ENCODE assay signal across 9 mouse cellular contexts in the genomic region with DNA sequence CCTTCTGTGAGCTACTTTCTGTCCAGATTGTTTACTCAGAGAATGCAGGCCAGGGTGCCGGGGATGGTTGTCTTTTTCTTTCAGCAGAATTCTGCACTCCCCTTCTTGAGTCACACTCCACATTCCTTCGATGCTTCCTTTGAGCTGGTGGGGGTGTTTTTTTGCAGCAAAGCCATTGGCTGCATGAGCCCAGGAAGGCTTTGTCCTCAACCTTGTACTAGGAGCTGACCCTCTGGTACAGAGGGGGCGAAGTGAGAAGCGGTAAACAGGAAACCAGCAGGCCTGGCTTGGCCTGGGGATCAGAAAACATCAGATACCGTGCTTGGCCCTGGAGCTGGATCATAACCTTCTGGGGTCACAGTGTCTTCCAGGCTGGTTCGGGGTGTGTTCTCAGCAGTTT.
DNase-seq lines count a peak whose midpoint lies in the region; ATAC-seq and TF ChIP-seq lines count a peak whose summit lies in the region.
"Had no signal": no experiment of that assay in that cellular context is flagged by ENCODE, and none has a peak within 500 bp of the region (broad histone marks: within the 10 kb centered on the region; RNA-seq: fewer than 3 reads in every experiment).

No protein-coding gene starts in this region.

- 25% methylated on average over 6 of the region's 6 CpGs for WGBS in lung, adult 2 months

- TF ChIP-seq CTCF in lung, adult 2 months (IDR thresholded peaks at IDR 0.05; ENCODE audit: insufficient read depth, low read length): no peak

- no peak for ATAC-seq in frontal cortex, adult (ENCODE audit: low TSS enrichment)

- no peak overlapping the region for H3K4me3 ChIP-seq in lung, adult 2 months (replicated peaks; ENCODE audit: extremely low read depth, low read depth, low read length)

- no peak for TF ChIP-seq POLR2A in lung, adult 2 months (IDR thresholded peaks at IDR 0.05; ENCODE audit: borderline replicate concordance, extremely low read depth, low read depth, low read length)

- DNase-seq in adrenal gland, adult 8-10 months: peak; percentile 27
- no peak for DNase-seq in adrenal gland, adult 18-20 months (ENCODE audit: low spot score in 2 of 2)
- DNase-seq in ovary, adult 18-20 months (ENCODE audit: low spot score): peak; percentile 69
- DNase-seq in ovary, postnatal 10 days (ENCODE audit: low spot score): no peak
- peak; percentile 24 for DNase-seq in lung, adult 2 months
- no peak for DNase-seq in spleen, adult 12 weeks (ENCODE audit: low spot score)
- DNase-seq in layer of hippocampus, postnatal 10 days (ENCODE audit: low spot score in 2 of 2): no peak
- DNase-seq: layer of hippocampus, adult 9-11 months had no signal

- H3K4me1 ChIP-seq in lung, adult 2 months (ENCODE audit: control insufficient read depth, insufficient read depth, low read length): no peaks in the 10 kb centered on the region

Comparison
In these comparisons a context has a peak if more than half of its experiments do, and no peak if none do; other contexts are left out.
1. DNase-seq: peak in adrenal gland, adult 8-10 months (single experiment), ovary, adult 18-20 months (single experiment) and lung, adult 2 months (single experiment); none in adrenal gland, adult 18-20 months (0 of 2), ovary, postnatal 10 days (single experiment), spleen, adult 12 weeks (single experiment) and layer of hippocampus, postnatal 10 days (0 of 2).